Mouse (Mus musculus) skeletal muscle tissue, postnatal 0 days (tissue): ENCODE data around the gene Fam213a. TPM values are rescaled to one million over a fixed set of nuclear protein-coding genes. Genes with fewer than 3 reads are reported as not detected.

Experiments
- polyA plus RNA-seq: library from polyadenylated mRNA; unstranded; fragments of >200 nt; fragmentation: Nextera tagmentation; extraction: Ambion mirVana; gene quantifications from 2 replicates; pipeline ENCODE4 v1.2.1, GENCODE M21; 2015

Fam213a gene
- polyA plus RNA-seq: 14.4 and 53.2 TPM in 2 replicates

GRCm38 (mm10) chr14:41013630-41014613 is at the start of gene Fam213a:
Gene Fam213a (minus strand): TSS chr14:41013788.

GRCm38 (mm10) chr14:40966392-40966861 is 47.2 kb downstream of the Fam213a start, which contains the start of gene Tspan14:
Gene Tspan14 (minus strand): TSS chr14:40966807.

Other genes with a start within 250 kb of the Fam213a start
- 0.37 and 0.40 TPM in 2 replicates for gene Sh2d4b, start 120.5 kb downstream of the Fam213a start, polyA plus RNA-seq
- gene Tspan14, start 47.0 kb downstream of the Fam213a start, polyA plus RNA-seq: 20.7 and 25.4 TPM in 2 replicates
- not detected in 2 replicates for gene Dydc2, start 55.4 kb upstream of the Fam213a start, polyA plus RNA-seq
- not detected in 2 replicates for gene Dydc1, start 59.1 kb upstream of the Fam213a start, polyA plus RNA-seq
- 0.32 and 0.55 TPM in 2 replicates for gene Mat1a, start 91.2 kb upstream of the Fam213a start, polyA plus RNA-seq
- 0.17 and 0.30 TPM in 2 replicates for gene Sftpa1, start 118.0 kb upstream of the Fam213a start, polyA plus RNA-seq
- not detected in 2 replicates for gene Mbl1, start 137.7 kb upstream of the Fam213a start, polyA plus RNA-seq
- 0.33 TPM in 1 of 2 replicates, not detected in the other for gene Sftpd, start 171.4 kb upstream of the Fam213a start, polyA plus RNA-seq